Mouse (Mus musculus): ENCODE measurements around the gene Dus3l.

Gene Dus3l

GRCm38 (mm10) chr17:56754271-56755185, 10.0 kb upstream of the Dus3l start:
- no peak for DNase-seq (ENCODE audit: low spot score in 2 of 2)

- DNase-seq (ENCODE audit: low spot score in 2 of 2), result no peak
Measured at GRCm38 (mm10) chr17:56756703-56757399, 7.7 kb upstream of the Dus3l start.

- peak; percentile 82 to 91 for DNase-seq (ENCODE audit: low spot score in 2 of 2)
Measured at GRCm38 (mm10) chr17:56757416-56758123, 7.0 kb upstream of the Dus3l start, which contains the start of gene Nrtn. Gene Nrtn (minus strand): TSS chr17:56757530.

GRCm38 (mm10) chr17:56758132-56758531, 6.4 kb upstream of the Dus3l start:
- DNase-seq (ENCODE audit: low spot score in 2 of 2), result peak; percentile 61 to 87

GRCm38 (mm10) chr17:56759261-56759660, 5.3 kb upstream of the Dus3l start:
- no peak for DNase-seq (ENCODE audit: low spot score in 2 of 2)

- DNase-seq (ENCODE audit: low spot score in 2 of 2), result no peak
Measured at GRCm38 (mm10) chr17:56761077-56761476, 3.5 kb upstream of the Dus3l start.

GRCm38 (mm10) chr17:56761991-56762410, 2.6 kb upstream of the Dus3l start:
- peak; percentile 81 to 87 for DNase-seq (ENCODE audit: low spot score in 2 of 2)

- DNase-seq (ENCODE audit: low spot score in 2 of 2), result no peak
Measured at GRCm38 (mm10) chr17:56762769-56763731, 1.5 kb upstream of the Dus3l start.

GRCm38 (mm10) chr17:56763741-56764250, 761 bp upstream of the Dus3l start:
- DNase-seq (ENCODE audit: low spot score in 2 of 2), result no peak

- DNase-seq (ENCODE audit: low spot score in 2 of 2), result no peak
Measured at GRCm38 (mm10) chr17:56765431-56765830, 874 bp downstream of the Dus3l start.

- no peak for DNase-seq (ENCODE audit: low spot score in 2 of 2)
Measured at GRCm38 (mm10) chr17:56766631-56767405, 2.3 kb downstream of the Dus3l start.

- DNase-seq (ENCODE audit: low spot score in 2 of 2), result no peak
Measured at GRCm38 (mm10) chr17:56767531-56768135, 3.1 kb downstream of the Dus3l start.

- DNase-seq (ENCODE audit: low spot score in 2 of 2), result no peak
Measured at GRCm38 (mm10) chr17:56768941-56769340, 4.4 kb downstream of the Dus3l start.

- DNase-seq (ENCODE audit: low spot score in 2 of 2), result no peak
Measured at GRCm38 (mm10) chr17:56769950-56770349, 5.4 kb downstream of the Dus3l start, which contains the start of gene Prr22. Gene Prr22 (plus strand): TSS chr17:56770250.

GRCm38 (mm10) chr17:56777568-56777967, 13.0 kb downstream of the Dus3l start:
- no peak for DNase-seq (ENCODE audit: low spot score in 2 of 2)

GRCm38 (mm10) chr17:56778779-56779362, 14.3 kb downstream of the Dus3l start:
- DNase-seq (ENCODE audit: low spot score in 2 of 2), result no peak

- no peak for DNase-seq (ENCODE audit: low spot score in 2 of 2)
Measured at GRCm38 (mm10) chr17:56780291-56780978, 15.9 kb downstream of the Dus3l start.

GRCm38 (mm10) chr17:56788886-56789285, 24.3 kb downstream of the Dus3l start:
- DNase-seq (ENCODE audit: low spot score in 2 of 2), result no peak
